14 mouse cellular contexts compared by ENCODE assay signal in genomic region chr1:145344356-145344755, GRCm38 (mm10).
"Had no signal": no experiment of that assay in that cellular context is flagged by ENCODE, and none has a peak within 500 bp of the region (broad histone marks: within the 10 kb centered on the region; RNA-seq: fewer than 3 reads in every experiment).

No protein-coding gene starts in this region.

- H3K27me3 ChIP-seq: limb, embryonic 13.5 days; liver, embryonic 15.5 days; midbrain, embryonic 15.5 days; neural tube, embryonic 12.5 days had no signal

- H3K36me3 ChIP-seq: limb, embryonic 13.5 days; liver, embryonic 15.5 days; midbrain, embryonic 15.5 days; neural tube, embryonic 12.5 days had no signal

- H3K9ac ChIP-seq: limb, embryonic 13.5 days; liver, embryonic 15.5 days; midbrain, embryonic 15.5 days; neural tube, embryonic 12.5 days had no signal

- ATAC-seq: lung, postnatal 0 days; midbrain, embryonic 15.5 days had no signal

- H3K27ac ChIP-seq: limb, embryonic 13.5 days; liver, embryonic 15.5 days; midbrain, embryonic 15.5 days; neural tube, embryonic 12.5 days; stomach, postnatal 0 days had no signal

- H3K4me2 ChIP-seq: limb, embryonic 13.5 days; liver, embryonic 11.5 days; liver, embryonic 15.5 days; midbrain, embryonic 11.5 days; midbrain, embryonic 15.5 days; neural tube, embryonic 12.5 days had no signal

- H3K4me1 ChIP-seq: limb, embryonic 13.5 days; liver, embryonic 15.5 days; midbrain, embryonic 15.5 days; neural tube, embryonic 12.5 days had no signal

- H3K4me3 ChIP-seq: limb, embryonic 13.5 days; liver, embryonic 15.5 days; midbrain, embryonic 15.5 days; neural tube, embryonic 12.5 days had no signal

- H3K9me3 ChIP-seq: limb, embryonic 13.5 days; liver, embryonic 15.5 days; midbrain, embryonic 15.5 days; neural tube, embryonic 12.5 days had no signal

- DNase-seq: kidney, adult 18-20 months; kidney, postnatal 10 days; lung, adult 2 months; lung, postnatal 36 days; right cerebral cortex, postnatal 14 days; thymus, postnatal 14 days had no signal
